Mouse (Mus musculus) CD4-positive helper T cell, adult 2 months (primary cell): Measurements from ENCODE around the gene Sema6d.

ENCODE experiments used
- DNase-seq: peaks from one replicate; pipeline ENCODE4 v3.0.0-alpha.2; 2012; ENCODE audit warnings: low read depth, missing footprints, low spot score

Sema6d gene

GRCm38 (mm10) chr2:124399611-124400010 lies 309.8 kb downstream of the Sema6d start:
- no peak for DNase-seq

GRCm38 (mm10) chr2:124401727-124402380 lies 312.1 kb downstream of the Sema6d start:
- DNase-seq: no peak

GRCm38 (mm10) chr2:124403571-124403970 lies 313.8 kb downstream of the Sema6d start:
- DNase-seq: no peak

- DNase-seq: no peak
Observed at GRCm38 (mm10) chr2:124403981-124404380, 314.2 kb downstream of the Sema6d start.

- no peak for DNase-seq
Observed at GRCm38 (mm10) chr2:124404631-124405562, 315.1 kb downstream of the Sema6d start.

- no peak for DNase-seq
Observed at GRCm38 (mm10) chr2:124408956-124409355, 319.2 kb downstream of the Sema6d start.

- no peak for DNase-seq
Observed at GRCm38 (mm10) chr2:124416730-124417129, 327.0 kb downstream of the Sema6d start.

GRCm38 (mm10) chr2:124418319-124418718 lies 328.6 kb downstream of the Sema6d start:
- DNase-seq: no peak

GRCm38 (mm10) chr2:124420170-124420825 lies 330.5 kb downstream of the Sema6d start:
- DNase-seq: no peak

GRCm38 (mm10) chr2:124429744-124430143 lies 340.0 kb downstream of the Sema6d start:
- no peak for DNase-seq

- no peak for DNase-seq
Observed at GRCm38 (mm10) chr2:124430708-124431107, 340.9 kb downstream of the Sema6d start.

GRCm38 (mm10) chr2:124435382-124436002 lies 345.7 kb downstream of the Sema6d start:
- DNase-seq: no peak

GRCm38 (mm10) chr2:124436704-124437103 lies 346.9 kb downstream of the Sema6d start:
- no peak for DNase-seq

- no peak for DNase-seq
Observed at GRCm38 (mm10) chr2:124444199-124444598, 354.4 kb downstream of the Sema6d start.

- DNase-seq: no peak
Observed at GRCm38 (mm10) chr2:124455881-124456280, 366.1 kb downstream of the Sema6d start.

- no peak for DNase-seq
Observed at GRCm38 (mm10) chr2:124456999-124457398, 367.2 kb downstream of the Sema6d start.

- DNase-seq: no peak
Observed at GRCm38 (mm10) chr2:124458028-124458427, 368.3 kb downstream of the Sema6d start.

GRCm38 (mm10) chr2:124460956-124461355 lies 371.2 kb downstream of the Sema6d start:
- no peak for DNase-seq

GRCm38 (mm10) chr2:124461378-124461851 lies 371.6 kb downstream of the Sema6d start:
- DNase-seq: no peak

GRCm38 (mm10) chr2:124465004-124465946 lies 375.5 kb downstream of the Sema6d start:
- DNase-seq: no peak
